Mouse (Mus musculus) heart, postnatal 10 days (tissue): ENCODE data around the gene Carm1. TPM values are rescaled to one million over a fixed set of nuclear protein-coding genes. Genes with fewer than 3 reads are reported as not detected.

Experiments used
- DNase-seq, 2 experiments: peaks; one replicate each; pipeline ENCODE4 v3.0.0; 2021
- intact Hi-C: fragments of 180-260 bp; cut with DNase I; formaldehyde crosslinking; loops from one replicate; pipeline ENCODE4 v1.15.1; 2025
- total RNA-seq, 2 experiments: library from RNA; stranded (reverse); gene quantifications; 2 replicates each; pipeline ENCODE4 v1.2.3; 2021

The Carm1 gene
- total RNA-seq, 2 experiments from 2014 or later, result 65.9 to 66.1 TPM

DNA sequence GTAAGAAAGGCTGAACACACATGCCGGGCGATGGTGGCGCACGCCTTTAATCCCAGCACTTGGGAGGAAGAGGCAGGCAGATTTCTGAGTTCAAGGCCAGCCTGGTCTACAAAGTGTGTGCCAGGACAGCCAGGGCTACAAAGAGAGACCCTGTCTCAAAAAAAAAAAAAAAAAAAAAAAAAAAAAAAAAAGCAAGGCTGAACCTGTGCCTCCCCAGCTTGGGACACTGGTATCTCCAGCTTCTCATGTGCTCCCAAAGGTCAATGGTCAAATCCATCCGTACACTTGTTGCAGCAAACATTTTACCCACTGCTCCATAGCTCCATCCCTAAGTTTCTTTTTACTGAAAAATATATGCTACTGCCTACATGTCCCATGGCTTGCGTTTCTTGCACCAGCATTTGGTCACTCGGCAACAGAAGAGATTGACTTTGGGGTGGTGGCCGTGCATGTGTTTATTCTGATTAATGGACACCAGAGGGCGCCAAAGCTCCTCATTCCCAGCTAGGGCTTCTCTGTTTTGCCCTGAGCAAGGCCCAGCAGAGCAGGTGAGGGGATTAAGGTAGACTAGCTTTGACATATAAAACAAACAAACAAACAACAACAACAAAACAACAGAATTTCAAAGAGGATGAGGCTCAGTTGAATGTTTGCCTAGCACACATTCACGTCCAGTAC, 55.2 kb downstream of the Carm1 start:
- DNase-seq, result peak; percentile 78 to 82
- intact Hi-C loops, result loop anchor here (1.0 to 2.0 kb wide), 2 partner anchors 25 to 269 kb away; no protein-coding TSS in a partner anchor

DNA sequence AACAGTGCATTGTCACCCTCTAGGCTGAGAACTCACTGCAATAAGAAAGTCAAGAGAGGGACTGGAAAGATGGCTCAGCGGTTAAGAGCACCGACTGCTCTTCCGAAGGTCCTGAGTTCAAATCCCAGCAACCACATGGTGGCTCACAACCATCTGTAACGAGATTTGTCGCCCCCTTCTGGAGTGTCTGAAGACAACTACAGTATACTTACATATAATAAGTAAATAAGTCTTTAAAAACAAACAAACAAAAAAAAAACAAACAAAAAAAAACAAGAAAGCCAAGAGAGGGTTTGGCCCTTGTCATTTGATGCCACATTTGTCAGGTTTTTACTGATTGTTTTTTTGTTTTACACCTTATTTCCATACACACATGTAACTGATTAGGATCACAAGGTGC, 57.4 kb downstream of the Carm1 start:
- intact Hi-C loops, result no loop called here

DNA sequence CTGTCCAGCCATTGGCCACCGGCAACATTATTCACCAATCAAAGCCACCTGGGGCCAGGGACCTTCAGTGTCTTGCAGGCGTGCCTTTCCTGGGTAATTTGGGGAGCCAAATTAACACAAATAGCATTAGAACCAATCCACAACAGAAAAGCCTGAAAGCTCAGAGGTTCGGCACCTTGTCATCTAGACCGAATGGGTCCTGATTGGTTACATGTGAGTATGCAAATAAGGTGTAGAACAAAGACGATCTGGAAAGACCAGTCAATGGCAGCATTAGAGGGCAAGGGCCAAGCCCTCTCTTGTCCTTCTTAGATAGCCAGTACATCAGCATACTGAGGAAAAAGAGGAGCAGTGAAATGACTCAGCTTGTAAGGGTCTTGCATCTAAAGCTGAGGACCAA, 59.2 kb downstream of the Carm1 start:
- no peak for DNase-seq
- intact Hi-C loops, result no loop called here

More for the DNA sequence above, 57.4 kb downstream of the Carm1 start:
- DNase-seq, result no peak

DNA sequence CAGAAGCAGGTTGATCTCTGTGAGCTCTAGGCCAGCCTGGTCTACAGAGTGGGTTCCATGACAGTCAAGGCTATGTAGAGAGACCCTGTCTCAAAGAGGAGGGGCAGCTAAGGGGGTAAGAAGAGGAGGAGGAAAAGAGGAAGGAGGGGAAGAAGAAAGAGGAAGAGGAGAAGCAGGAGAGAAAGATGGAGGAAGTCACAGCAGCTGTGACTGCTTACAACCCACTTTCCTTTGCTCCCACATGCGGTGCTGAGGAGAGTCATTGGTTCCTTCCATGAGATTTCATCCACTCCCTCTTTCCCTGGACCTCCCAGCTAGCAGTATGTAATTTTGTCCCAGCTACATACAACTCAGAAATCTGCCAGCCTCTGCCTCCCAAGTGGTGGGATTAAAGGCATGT, 60.0 kb downstream of the Carm1 start:
- intact Hi-C loops, result no loop called here
- DNase-seq, result no peak

DNA sequence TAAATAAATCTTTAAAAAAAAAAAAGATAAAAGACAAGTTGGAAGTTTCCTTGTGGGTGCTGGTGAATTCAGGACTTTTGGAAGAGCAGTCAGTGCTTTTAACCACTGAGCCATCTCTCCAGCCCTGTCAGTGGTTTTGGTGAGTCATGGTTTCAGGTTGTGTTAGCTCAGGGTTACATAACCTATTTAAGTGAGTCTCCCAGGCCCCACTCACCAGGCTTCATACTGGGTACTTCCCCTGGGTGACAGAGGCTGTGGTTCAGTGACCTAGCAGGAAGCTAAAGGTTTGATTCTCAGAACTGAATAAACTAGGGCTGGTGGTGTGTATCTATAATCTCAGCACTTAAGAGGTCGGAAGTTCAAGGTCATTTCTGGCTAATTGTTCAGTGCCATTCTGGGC, 63.2 kb downstream of the Carm1 start:
- DNase-seq, result no peak
- intact Hi-C loops, result no loop called here

DNA sequence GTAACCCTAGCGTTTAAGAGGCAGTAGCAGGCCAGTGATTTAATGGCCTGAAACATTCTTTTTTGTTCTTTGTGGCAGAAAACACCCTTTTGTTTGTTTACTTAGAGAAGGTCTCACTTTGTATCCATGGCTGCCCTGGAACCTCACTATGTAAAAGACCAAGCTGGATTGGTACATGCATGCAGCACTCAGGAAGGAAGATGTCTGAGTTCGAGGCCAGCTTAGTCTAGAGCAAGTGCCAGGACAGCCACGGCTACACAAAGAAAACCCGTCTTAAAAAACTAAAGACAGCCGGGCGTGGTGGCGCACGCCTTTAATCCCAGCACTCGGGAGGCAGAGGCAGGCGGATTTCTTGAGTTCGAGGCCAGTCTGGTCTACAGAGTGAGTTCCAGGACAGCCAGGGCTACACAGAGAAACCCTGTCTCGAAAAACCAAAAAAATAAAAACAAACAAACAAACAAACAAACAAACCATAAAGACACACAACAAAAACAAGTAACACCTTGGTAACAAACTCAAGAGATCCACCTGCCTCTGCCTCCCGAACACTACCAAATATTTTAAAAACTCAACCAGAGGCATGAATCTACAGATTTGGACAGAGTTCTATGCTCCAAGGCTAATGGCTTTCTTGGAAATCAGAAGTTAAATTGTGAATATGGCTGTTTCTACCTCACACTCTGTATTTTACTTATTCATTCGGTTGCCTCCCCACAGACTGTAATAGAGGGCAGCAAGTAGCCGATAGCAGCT, 68.3 kb downstream of the Carm1 start:
- intact Hi-C loops, result loop anchor here (5.0 kb wide), 1 partner anchor 182 kb away; the partner anchor contains the start of gene Kank2
- DNase-seq, result no peak

DNA sequence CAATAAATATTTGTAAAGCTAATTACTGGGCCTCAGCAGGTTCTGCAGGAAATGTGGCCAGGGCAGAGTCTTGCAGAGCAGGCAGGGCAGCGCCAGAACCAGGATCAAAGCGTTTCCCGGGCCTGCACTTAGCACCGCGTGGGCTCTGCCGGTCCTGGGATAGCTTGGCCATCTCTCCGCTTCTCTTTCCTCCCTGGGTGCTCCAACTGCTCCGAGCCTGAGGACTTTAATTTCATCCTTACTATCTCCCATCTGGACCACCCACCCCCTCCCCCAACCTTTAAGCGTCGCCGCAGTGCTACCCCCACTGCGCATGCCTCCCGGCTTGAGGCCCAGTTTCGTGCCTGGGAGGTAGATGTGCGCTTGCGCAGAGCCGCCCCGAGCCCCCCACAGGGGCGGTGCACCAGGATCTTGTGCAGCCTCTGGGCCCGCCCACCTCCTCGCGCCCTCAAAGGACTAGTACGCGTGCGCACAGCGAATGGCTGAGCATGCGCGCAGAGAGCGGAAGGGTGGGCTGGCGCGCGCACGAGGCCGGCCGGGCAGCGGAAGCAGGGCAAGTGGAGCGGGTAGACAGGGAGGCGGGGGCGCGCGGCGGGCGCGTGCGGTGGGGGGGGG, 69.0 kb downstream of the Carm1 start, which contains the start of gene Smarca4:
Gene Smarca4, plus strand, starts transcription at position 553 of the 615 bp plus-strand sequence.
- DNase-seq, result peak; percentile 100

DNA sequence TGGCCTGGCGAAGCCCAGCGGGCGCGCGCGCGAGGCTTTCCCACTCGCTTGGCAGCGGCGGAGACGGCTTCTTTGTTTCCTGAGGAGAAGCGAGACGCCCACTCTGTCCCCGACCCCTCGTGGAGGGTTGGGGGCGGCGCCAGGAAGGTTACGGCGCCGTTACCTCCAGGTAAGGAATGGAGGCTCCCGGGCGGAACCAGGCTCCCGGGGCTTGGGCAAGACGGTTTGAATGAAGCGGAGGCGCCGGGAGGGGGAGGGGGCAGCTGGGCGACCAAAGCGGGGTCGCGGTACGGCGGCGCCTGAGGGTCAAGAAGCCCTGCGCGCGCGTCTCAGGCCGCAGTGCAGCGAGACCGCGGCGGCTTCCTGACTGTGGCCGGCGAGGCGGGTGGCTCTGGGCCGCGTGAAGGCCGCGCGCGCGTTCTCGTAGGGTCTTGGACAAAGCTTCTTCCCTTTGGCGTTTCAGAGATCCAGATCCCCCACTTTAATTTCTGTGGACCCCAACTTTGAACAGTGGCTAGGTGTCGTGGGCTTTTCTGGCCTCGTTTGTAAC, 69.6 kb downstream of the Carm1 start:
- peak; percentile 93 to 95 for DNase-seq
- intact Hi-C loops, result loop anchor here (5.0 kb wide), 1 partner anchor 181 kb away; the partner anchor contains the start of gene Kank2

More for the DNA sequence above, 69.0 kb downstream of the Carm1 start, which contains the start of gene Smarca4:
- intact Hi-C loops, result loop anchor here (5.0 kb wide), 1 partner anchor 182 kb away; the partner anchor contains the start of gene Kank2

DNA sequence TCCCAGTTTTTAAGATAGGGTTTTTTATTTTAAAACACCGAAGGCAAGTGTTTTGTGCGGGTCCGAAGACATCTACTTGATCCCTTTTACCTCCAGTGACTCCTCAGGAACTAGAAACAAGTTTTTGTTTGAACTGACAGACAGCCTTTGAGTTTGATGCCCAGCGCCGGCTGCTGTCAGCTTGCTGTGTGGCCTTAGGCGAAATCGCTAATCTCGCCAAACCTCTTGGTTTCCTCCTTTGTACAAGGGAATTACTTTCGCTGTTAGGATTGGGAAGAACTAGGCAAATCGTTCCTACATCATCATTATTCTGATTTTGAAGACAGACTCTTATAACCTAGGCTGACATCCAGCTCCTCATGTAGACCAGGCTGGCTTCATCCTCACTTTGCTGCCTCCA, 70.4 kb downstream of the Carm1 start:
- intact Hi-C loops, result loop anchor here (5.0 kb wide), 1 partner anchor 180 kb away; the partner anchor contains the start of gene Kank2
- DNase-seq, result peak; percentile 37 to 41

DNA sequence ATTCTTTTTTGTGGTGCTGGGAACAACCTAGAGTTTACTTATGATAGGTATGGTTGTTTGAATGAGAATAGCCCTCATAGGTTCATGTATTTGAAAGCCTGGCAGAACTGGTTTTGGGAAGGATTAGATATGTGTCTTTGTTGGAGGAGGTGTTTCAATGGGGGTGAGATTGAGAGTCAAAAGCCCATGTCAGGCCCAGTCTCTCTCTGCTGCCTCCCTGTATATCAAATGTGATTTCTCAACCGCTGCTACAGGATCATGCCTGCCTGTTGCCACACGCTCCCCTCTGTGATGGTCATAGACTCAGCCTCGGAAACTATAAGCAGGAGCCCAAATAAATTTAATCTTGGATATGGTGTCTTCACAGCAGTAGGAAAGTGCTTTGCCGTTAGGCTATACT, 73.5 kb downstream of the Carm1 start:
- intact Hi-C loops, result no loop called here
- DNase-seq, result no peak

DNA sequence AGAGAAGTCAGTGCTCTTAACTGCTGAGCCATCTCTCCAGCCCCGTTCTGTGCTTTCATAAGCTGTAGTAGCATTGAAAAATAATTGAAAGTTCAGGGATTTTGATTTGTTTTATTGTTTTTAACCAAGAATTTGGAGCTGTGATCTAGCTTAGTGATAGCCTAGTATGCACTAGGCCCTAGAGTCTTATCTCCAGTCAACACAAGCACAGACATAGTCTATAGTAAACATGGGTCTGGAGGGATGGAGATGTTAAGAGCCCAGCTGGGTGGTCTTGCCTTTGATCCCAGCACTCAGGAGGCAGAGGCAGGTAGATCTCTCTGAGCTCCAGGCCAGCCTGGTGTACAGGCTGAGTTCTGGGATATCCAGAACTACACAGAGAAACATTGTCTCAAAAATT, 76.0 kb downstream of the Carm1 start:
- no peak for DNase-seq
- intact Hi-C loops, result no loop called here

DNA sequence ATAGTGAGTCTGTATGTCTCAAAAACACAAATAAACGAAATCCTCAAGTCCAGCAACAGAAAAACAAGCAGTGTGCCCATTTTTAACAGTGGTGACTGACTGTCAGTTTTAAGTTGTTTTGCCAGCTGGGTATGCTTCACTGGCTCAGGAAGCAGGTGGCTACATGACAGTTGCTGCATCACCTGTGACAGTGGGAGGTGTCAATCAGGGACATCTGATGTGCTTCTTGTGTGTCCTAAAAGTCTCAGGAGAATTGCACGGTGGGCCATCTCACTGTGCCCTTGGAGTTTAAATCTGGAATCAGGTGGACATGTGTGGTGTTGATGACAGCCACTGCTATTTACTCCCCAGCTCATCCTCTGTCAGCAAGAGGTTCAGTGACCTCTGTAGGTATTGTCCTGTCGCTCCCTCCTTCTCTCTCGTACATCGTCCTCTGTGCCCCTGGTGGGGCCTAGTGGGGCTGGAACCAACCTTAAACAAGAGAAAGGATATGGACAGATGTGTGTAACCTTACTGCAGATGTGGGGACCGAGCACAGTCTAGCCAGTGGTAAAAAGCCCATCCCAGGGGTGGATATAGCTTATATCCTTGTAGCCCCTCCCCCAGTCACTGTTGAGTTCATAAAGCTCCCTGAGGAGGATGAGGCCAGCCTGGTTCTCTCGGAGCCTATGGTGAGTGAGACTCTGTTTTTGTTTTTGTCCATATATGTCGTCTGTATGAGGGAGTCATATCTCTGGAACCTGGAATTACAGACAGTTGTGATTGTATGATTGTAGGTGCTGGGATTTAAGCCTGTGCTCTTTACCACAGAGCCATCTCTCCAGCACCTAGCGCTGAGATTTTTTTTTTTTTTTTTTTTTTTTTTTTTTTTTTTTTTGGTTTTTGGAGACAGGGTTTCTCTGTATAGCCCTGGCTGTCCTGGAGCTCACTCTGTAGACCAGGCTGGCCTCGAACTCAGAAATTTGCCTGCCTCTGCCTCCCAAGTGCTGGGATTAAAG, 78.9 kb downstream of the Carm1 start:
- intact Hi-C loops, result loop anchor here (2.0 kb wide), 1 partner anchor 23 kb away; no protein-coding TSS in a partner anchor
- no peak for DNase-seq

DNA sequence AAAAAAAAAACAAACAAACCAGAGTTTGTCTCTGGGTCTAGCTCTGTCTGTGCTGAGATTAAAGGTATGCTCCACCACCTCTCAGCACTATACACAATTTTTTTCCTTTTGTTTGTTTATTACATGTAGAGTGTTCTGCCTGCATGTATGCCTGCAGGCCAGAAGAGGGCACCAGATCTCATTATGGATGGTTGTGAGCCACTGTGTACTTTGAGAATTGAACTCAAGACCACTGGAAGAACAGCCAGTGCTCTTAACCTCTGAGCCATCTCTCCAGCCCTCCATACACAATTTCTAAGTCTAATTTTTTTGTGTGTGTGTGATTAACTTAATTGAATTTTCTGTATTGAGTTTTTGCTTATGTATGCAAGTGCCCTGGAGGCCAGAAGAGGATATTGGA, 79.9 kb downstream of the Carm1 start:
- no peak for DNase-seq
- intact Hi-C loops, result loop anchor here (2.0 kb wide), 1 partner anchor 24 kb away; no protein-coding TSS in a partner anchor

DNA sequence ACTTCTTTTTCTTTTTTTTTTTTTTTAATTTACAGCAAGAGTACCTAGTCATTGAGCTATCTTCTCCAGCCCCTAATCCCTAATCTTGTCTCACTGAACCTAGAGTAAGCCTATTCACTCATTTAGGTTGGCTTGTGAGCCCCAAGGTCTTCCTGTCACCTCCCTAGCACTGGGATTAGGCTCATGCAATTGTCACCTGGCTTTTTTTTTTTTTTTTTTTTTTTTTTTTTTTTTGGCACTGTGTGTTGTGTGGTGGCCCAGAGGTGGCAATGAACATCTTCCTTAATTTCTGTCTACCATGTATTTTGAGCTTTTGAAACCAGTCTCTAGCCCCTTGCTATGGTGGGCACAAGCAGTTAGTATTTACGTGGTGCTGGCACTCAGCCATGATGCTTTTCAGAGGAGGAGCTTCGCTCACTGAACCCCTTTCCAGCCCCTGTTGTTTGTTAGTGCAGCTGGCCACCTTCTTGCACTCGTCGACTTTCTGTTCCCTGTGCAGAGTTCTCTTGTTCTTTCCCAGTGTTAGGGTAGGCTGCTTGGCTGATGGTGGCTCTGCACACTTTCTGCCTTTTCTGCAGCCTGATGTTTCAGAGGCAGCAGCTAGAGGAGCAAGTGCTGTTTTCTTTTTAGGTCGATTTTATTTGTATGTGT, 80.6 kb downstream of the Carm1 start:
- DNase-seq, result no peak
- intact Hi-C loops, result loop anchor here (2.0 kb wide), 1 partner anchor 24 kb away; no protein-coding TSS in a partner anchor

DNA sequence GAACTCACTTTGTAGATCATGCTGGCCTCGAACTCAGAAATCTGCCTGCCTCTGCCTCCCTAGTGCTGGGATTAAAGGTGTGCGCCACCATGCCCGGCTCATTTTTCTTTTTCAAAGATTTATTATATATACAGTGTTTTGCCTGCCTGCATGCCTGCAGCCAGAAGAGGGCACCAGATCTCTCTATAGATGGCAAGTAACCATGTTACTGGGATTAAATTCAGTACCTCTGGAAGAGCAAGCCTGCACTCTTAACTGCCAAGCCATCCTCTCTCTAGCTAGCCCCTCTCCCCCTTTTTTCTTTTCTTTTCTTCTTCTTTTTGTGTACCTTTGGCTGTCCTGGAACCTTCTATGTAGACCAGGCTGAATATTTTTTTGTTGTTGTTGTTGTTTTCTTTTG, 84.0 kb downstream of the Carm1 start:
- peak; percentile 62 to 68 for DNase-seq
- intact Hi-C loops, result no loop called here

DNA sequence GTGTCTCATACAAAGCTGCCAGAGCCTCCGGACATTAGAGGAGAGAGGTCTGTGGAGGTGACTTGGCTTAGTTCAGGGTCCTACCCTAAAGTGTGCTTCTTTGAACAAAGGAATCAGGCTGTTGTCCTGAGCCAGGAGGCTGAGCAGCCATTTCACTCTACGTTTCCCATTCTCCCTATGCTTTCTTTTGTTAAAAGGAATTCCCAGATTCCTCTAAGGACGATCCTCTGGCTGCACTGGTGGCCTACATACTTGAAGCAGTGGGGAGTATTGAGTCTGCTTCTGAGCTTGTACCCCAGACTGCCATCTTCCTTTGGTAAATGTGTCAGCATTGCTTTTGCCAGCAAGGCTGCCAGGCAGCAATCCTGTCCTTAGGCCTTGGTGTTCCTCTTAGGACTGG, 86.4 kb downstream of the Carm1 start:
- DNase-seq, result no peak
- intact Hi-C loops, result no loop called here

DNA sequence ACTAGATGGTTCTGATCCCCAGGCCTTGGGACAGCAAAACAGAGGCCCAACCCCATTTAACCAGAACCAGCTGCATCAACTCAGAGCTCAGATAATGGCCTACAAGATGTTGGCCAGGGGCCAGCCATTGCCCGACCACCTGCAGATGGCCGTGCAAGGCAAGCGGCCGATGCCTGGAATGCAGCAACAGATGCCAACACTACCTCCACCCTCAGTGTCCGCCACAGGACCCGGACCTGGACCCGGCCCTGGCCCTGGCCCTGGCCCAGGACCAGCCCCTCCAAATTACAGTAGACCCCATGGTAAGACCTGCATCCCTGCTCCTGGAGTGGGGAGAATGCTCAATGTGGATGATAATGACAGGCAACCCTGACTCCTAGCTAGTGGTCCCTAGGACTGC, 88.9 kb downstream of the Carm1 start:
- intact Hi-C loops, result no loop called here
- DNase-seq, result no peak

DNA sequence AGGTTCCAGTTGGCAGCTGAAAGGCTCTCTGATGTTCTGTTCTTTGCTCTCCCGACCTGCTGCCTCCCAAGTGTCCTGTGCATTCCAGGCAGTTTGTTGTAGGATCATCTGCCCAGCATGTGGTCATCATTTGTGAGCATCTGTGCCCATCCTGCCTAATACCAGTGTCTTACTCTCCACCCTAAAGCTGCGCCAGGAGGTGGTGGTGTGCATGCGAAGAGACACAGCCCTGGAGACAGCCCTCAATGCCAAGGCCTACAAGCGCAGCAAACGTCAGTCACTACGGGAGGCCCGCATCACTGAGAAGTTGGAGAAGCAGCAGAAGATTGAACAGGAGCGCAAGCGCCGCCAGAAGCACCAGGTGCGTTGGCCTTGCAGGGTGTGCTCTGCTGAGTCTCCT, 92.3 kb downstream of the Carm1 start:
- intact Hi-C loops, result no loop called here
- no peak for DNase-seq
